Mouse (Mus musculus): ENCODE results near the gene Map3k13. TPM values are rescaled to one million over a fixed set of nuclear protein-coding genes. Genes with fewer than 3 reads are reported as not detected.

Map3k13 gene
- polyA plus RNA-seq, 1 experiment = 13.3 TPM

- H3K27me3 ChIP-seq (ENCODE audit: control insufficient read depth, insufficient read depth, low read length) = no peaks in the 10 kb centered on the region
- H3K27ac ChIP-seq (ENCODE audit: insufficient read depth, low read length) = peak overlapping the region; percentile 53
- DNase-seq = peak; percentile 79 to 93
- WGBS = under 1% methylated on average over 16 of the region's 16 CpGs
- peaks cover 3% of the 10 kb centered on the region; the same call in 1 of the 2 replicates for H3K4me1 ChIP-seq (ENCODE audit: control insufficient read depth, insufficient read depth, low read length)
- H3K4me3 ChIP-seq (replicated peaks; ENCODE audit: insufficient read depth, low read depth, low read length) = peak overlapping the region; percentile 57
- peak; percentile 40; the same call in 1 of the 2 replicates for TF ChIP-seq POLR2A (IDR thresholded peaks at IDR 0.05; ENCODE audit: borderline replicate concordance, insufficient read depth, low read length)
- no peak for TF ChIP-seq CTCF (IDR thresholded peaks at IDR 0.05; ENCODE audit: borderline replicate concordance, insufficient read depth, low read depth, low read length)
Measured at GRCm38 (mm10) chr16:21845800-21846671, 51.9 kb downstream of the Map3k13 start.

DNA sequence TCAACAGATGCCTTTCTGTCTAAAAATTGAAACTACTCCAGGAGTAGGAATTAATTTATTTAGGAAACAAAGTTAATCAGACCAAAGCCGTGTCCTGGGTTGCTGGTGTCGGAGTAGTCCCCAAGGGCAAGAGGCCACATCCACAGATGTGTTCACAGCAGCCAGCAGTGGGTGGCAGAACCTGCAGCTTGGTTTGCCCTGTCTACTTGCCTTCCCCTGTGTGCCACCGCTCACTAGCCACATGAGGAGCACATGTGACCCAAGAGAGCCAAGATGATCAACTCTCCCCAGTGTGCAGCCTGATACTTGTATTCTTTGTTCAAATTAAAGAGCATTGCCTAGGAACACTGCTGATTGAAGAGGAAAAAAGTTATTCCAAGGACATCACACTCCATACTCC lies 54.3 kb downstream of the Map3k13 start:
- 71% methylated on average over 3 of the region's 3 CpGs for WGBS
- DNase-seq = no peak
- no peak overlapping the region for H3K27ac ChIP-seq (ENCODE audit: insufficient read depth, low read length)
- H3K27me3 ChIP-seq (ENCODE audit: control insufficient read depth, insufficient read depth, low read length) = no peaks in the 10 kb centered on the region
- TF ChIP-seq POLR2A (IDR thresholded peaks at IDR 0.05; ENCODE audit: borderline replicate concordance, insufficient read depth, low read length) (no peak), CTCF (IDR thresholded peaks at IDR 0.05; ENCODE audit: borderline replicate concordance, insufficient read depth, low read depth, low read length) (no peak)
- no peak overlapping the region for H3K4me3 ChIP-seq (replicated peaks; ENCODE audit: insufficient read depth, low read depth, low read length)
- peaks cover 7% of the 10 kb centered on the region; the same call in 1 of the 2 replicates for H3K4me1 ChIP-seq (ENCODE audit: control insufficient read depth, insufficient read depth, low read length)

GRCm38 (mm10) chr16:21848847-21849246 lies 54.7 kb downstream of the Map3k13 start:
- TF ChIP-seq POLR2A (IDR thresholded peaks at IDR 0.05; ENCODE audit: borderline replicate concordance, insufficient read depth, low read length) (no peak), CTCF (IDR thresholded peaks at IDR 0.05; ENCODE audit: borderline replicate concordance, insufficient read depth, low read depth, low read length) (no peak)
- 94% methylated on average over 4 of the region's 4 CpGs for WGBS

GRCm38 (mm10) chr16:21852374-21852773 lies 58.2 kb downstream of the Map3k13 start:
- 20% methylated on average over 7 of the region's 7 CpGs for WGBS
- DNase-seq = peak in 1 of 2 experiments; percentile 53
- TF ChIP-seq CTCF (IDR thresholded peaks at IDR 0.05; ENCODE audit: borderline replicate concordance, insufficient read depth, low read depth, low read length) (no peak), POLR2A (IDR thresholded peaks at IDR 0.05; ENCODE audit: borderline replicate concordance, insufficient read depth, low read length) (no peak)
- Histone ChIP-seq H3K4me1 (ENCODE audit: control insufficient read depth, insufficient read depth, low read length) (peaks cover 21% of the 10 kb centered on the region), H3K4me3 (replicated peaks; ENCODE audit: insufficient read depth, low read depth, low read length) (no peak overlapping the region), H3K27me3 (ENCODE audit: control insufficient read depth, insufficient read depth, low read length) (no peaks in the 10 kb centered on the region), H3K27ac (ENCODE audit: insufficient read depth, low read length) (peak overlapping the region; percentile 6)

More at GRCm38 (mm10) chr16:21848847-21849246, 54.7 kb downstream of the Map3k13 start:
- no peak for DNase-seq
- no peak overlapping the region for H3K4me3 ChIP-seq (replicated peaks; ENCODE audit: insufficient read depth, low read depth, low read length)
- peaks cover 9% of the 10 kb centered on the region; the same call in 1 of the 2 replicates for H3K4me1 ChIP-seq (ENCODE audit: control insufficient read depth, insufficient read depth, low read length)
- no peak overlapping the region for H3K27ac ChIP-seq (ENCODE audit: insufficient read depth, low read length)
- H3K27me3 ChIP-seq (ENCODE audit: control insufficient read depth, insufficient read depth, low read length) = no peaks in the 10 kb centered on the region

DNA sequence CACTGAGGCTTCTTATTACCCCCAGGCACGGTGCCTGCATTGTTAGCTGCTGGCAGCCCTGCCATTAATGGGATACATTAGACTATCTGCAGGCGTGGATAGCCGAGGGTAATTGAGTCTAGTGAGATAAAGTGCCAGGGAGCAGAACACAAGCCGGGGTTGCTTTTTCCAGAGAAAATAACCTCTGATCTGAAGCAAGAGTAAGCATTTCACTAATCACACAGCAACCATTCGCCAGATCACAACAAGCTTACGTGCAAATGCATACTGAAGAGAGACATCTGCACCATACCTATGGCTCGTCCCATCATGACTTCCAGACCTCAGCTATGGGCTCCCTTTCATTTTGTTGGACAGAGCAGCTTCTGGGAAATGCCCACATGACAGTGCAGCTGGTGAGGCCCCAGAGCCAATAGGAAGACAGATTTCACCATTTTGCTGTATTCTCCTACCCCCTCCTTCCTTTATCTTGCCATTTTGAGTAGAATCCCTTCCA lies 59.3 kb downstream of the Map3k13 start:
- no peaks in the 10 kb centered on the region for H3K27me3 ChIP-seq (ENCODE audit: control insufficient read depth, insufficient read depth, low read length)
- WGBS = 80% methylated on average over 7 of the region's 7 CpGs
- no peak overlapping the region for H3K27ac ChIP-seq (ENCODE audit: insufficient read depth, low read length)
- DNase-seq = no peak
- no peak for TF ChIP-seq POLR2A (IDR thresholded peaks at IDR 0.05; ENCODE audit: borderline replicate concordance, insufficient read depth, low read length)
- no peak for TF ChIP-seq CTCF (IDR thresholded peaks at IDR 0.05; ENCODE audit: borderline replicate concordance, insufficient read depth, low read depth, low read length)
- H3K4me1 ChIP-seq (ENCODE audit: control insufficient read depth, insufficient read depth, low read length) = peaks cover 21% of the 10 kb centered on the region
- no peak overlapping the region for H3K4me3 ChIP-seq (replicated peaks; ENCODE audit: insufficient read depth, low read depth, low read length)

GRCm38 (mm10) chr16:21854589-21855284 lies 60.6 kb downstream of the Map3k13 start:
- Histone ChIP-seq H3K27ac (ENCODE audit: insufficient read depth, low read length) (peak overlapping the region; percentile 65; the same call in 1 of the 2 replicates), H3K4me1 (ENCODE audit: control insufficient read depth, insufficient read depth, low read length) (peaks cover 21% of the 10 kb centered on the region), H3K4me3 (replicated peaks; ENCODE audit: insufficient read depth, low read depth, low read length) (no peak overlapping the region), H3K27me3 (ENCODE audit: control insufficient read depth, insufficient read depth, low read length) (no peaks in the 10 kb centered on the region)
- WGBS = 18% methylated on average over 5 of the region's 5 CpGs
- TF ChIP-seq POLR2A (IDR thresholded peaks at IDR 0.05; ENCODE audit: borderline replicate concordance, insufficient read depth, low read length) = no peak
- TF ChIP-seq CTCF (IDR thresholded peaks at IDR 0.05; ENCODE audit: borderline replicate concordance, insufficient read depth, low read depth, low read length) = no peak
- peak; percentile 51 to 66 for DNase-seq

- 64% methylated on average over 5 of the region's 5 CpGs for WGBS
- TF ChIP-seq POLR2A (IDR thresholded peaks at IDR 0.05; ENCODE audit: borderline replicate concordance, insufficient read depth, low read length) (no peak), CTCF (IDR thresholded peaks at IDR 0.05; ENCODE audit: borderline replicate concordance, insufficient read depth, low read depth, low read length) (no peak)
- H3K4me3 ChIP-seq (replicated peaks; ENCODE audit: insufficient read depth, low read depth, low read length) = no peak overlapping the region
- no peaks in the 10 kb centered on the region for H3K27me3 ChIP-seq (ENCODE audit: control insufficient read depth, insufficient read depth, low read length)
- H3K27ac ChIP-seq (ENCODE audit: insufficient read depth, low read length) = no peak overlapping the region
- DNase-seq = no peak
- H3K4me1 ChIP-seq (ENCODE audit: control insufficient read depth, insufficient read depth, low read length) = peaks cover 21% of the 10 kb centered on the region
Measured at GRCm38 (mm10) chr16:21856134-21856533, 62.0 kb downstream of the Map3k13 start.
